Mouse (Mus musculus): ENCODE measurements around the gene Nkx2-1.

The Nkx2-1 gene

DNA sequence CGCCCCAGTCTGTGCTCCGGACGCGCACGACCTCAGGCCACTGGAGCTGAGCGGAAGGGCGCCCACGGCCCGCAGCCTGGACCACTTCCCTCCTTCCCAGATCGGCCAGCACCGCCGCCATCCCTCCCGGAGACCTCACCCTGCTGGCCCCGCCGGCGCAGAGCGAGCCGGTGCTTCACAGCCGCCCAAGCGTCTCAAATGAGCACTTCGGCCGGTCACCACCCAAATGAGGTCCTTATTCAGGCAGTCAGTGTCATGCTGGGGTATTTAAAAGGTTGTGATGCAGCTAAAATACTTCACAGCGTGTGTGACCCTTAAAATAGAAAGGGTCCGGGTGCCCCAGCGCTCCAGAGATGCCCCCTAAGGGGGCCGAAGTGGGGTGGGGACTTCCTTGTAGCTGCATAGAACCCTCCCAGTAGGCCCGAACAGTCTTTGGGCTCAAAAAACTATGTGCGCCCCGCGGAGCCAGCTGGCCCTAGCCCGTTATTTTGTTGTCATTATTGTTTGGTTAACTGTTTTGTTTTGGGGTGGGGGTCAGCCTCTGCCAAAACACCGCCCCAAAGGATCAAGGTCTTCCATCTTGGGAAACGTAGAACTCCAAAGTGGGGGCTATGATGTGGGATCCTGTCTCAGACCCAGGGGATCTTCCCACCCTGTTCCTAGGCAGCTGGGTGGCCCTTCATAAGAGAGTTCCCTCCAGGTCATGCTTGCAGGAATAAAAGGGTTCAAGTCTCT, 15.4 kb downstream of the Nkx2-1 start:
- DNase-seq: no peak

DNA sequence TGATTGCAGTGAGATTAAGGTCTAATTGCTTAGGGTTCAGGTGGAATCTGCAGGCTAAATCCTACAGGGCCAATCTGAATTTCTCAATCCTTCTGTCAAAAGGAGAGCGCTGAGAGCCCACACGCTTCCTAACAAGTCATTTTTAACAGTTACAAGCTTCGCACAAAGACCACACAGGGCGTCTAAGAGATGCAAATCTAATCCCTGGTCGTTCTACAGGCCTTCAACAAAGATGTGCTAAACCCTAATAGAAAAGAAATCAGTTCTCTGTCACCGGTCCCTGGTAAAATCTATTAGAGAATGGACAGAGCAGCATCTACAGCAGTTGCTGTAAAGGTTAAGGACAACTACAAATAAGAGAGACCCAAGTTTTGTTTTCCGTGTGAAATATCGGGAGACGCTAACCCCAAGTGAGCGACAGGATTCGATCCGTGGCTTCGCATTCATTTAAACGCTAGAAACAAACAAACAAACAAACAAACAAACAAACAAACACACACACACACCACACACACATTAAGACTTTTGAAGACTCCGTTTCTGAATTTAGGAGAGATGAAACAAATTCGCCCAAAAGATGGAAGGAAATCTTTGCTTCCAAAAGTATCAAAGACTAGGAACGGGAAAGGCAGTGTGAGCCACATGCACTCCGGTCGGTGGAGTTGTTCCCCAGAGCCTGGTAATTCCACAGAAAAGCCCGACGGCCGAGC, 16.2 kb downstream of the Nkx2-1 start:
- no peak for DNase-seq

GRCm38 (mm10) chr12:56519738-56520191, 16.9 kb downstream of the Nkx2-1 start:
- no peak for DNase-seq

GRCm38 (mm10) chr12:56519071-56519737, 17.5 kb downstream of the Nkx2-1 start:
- no peak for DNase-seq

GRCm38 (mm10) chr12:56518221-56518620, 18.5 kb downstream of the Nkx2-1 start:
- no peak for DNase-seq

- no peak for DNase-seq
Observed at GRCm38 (mm10) chr12:56514831-56515230, 21.9 kb downstream of the Nkx2-1 start.

DNA sequence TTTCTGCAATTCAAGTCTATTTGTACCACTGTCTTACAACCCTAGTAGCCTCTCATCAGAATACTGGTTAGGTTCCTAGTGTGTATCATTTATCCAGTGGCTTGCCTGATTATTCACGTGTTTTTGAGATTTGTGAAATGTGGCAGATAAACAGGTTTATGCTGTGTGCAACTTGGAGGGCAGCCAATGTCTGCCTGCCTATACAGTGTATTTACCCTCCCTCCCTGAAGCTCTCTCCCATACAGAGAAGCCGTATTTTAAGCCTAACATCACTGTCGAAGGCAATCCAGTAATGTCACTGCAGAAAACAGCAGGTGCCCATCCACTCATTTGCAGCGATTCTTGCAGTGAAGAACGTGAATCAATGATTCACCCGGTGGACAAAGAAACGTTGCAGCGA, 28.3 kb downstream of the Nkx2-1 start:
- DNase-seq: no peak

DNA sequence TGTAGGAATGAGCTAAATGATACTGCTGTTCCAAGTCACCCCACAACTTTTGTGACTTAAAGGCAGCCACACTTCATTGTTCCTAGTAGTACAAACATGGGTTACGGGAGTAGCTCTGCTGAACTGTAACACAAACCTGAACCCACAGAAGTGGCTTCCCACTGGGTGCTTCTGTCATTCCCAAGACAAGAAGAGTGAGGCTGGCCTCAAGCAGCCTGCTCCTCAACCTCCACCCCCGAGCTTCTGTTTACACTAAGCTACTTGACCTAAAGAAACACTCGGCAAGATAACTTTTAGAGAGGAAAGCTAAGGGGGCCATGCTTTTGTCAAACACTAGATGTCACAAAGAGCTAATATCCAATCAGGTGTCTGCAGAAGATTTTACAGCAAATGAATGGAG, 49.7 kb downstream of the Nkx2-1 start:
- DNase-seq: no peak

- no peak for DNase-seq
Observed at GRCm38 (mm10) chr12:56482606-56483005, 54.1 kb downstream of the Nkx2-1 start.
